Mouse (Mus musculus): ENCODE measurements around the gene Slc6a6. TPM values are rescaled to one million over a fixed set of nuclear protein-coding genes. Genes with fewer than 3 reads are reported as not detected.

Slc6a6 gene
- polyA plus RNA-seq, 1 experiment from 2014 or later = 49.5 TPM

DNA sequence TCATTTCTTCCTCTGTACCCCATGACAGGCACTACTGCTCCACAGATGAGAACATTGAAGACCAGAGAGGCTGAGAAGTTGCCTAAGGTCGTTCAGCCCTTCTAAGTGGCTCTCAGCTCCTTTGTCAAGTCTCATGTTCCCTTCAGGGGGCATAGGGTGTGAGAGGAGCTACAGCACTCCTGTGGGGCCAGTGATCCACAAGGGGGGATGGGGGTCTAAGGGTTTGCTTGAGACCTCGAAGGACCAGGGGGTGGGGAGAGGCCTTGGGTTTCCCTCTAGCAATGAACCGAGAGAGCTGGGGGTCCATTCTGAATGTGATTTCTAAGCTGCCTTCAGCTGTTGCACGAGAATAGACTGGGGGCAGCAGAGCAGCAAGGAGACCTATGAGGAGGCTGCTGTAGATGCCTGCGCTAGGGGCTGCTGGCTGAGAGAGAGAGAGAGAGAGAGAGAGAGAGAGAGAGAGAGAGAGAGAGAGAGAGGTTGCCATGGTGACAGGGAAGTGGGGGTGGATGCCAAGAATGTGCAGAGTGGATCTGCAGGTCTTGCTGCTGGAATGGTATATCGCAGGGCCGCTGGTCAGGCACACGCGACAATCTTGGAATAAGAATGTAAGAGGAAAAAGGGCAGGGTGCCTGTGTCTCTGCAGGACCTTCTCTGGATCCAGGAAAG lies 36.1 kb downstream of the Slc6a6 start:
- Histone ChIP-seq H3K27me3 (ENCODE audit: low read depth, poor library complexity, severe bottlenecking) (no peaks in the 10 kb centered on the region), H3K27ac (replicated peaks) (peak overlapping the region; percentile 85), H3K4me1 (peaks cover 50% of the 10 kb centered on the region), H3K36me3 (peaks cover 34% of the 10 kb centered on the region), H3K4me3 (peak overlapping the region; percentile 16), H3K9me3 (replicated peaks) (no peaks in the 10 kb centered on the region)
- WGBS = 14% methylated on average over 9 of the region's 9 CpGs
- DNase-seq (ENCODE audit: low spot score) = peak; percentile 73

GRCm38 (mm10) chr6:91720588-91721214 lies 36.8 kb downstream of the Slc6a6 start:
- Histone ChIP-seq H3K27me3 (ENCODE audit: low read depth, poor library complexity, severe bottlenecking) (no peaks in the 10 kb centered on the region), H3K27ac (replicated peaks) (peak overlapping the region; percentile 85), H3K4me3 (peak overlapping the region; percentile 36), H3K36me3 (peaks cover 35% of the 10 kb centered on the region), H3K4me1 (peaks cover 50% of the 10 kb centered on the region), H3K9me3 (replicated peaks) (no peaks in the 10 kb centered on the region)
- no peak for DNase-seq (ENCODE audit: low spot score)
- WGBS = 54% methylated on average over 4 of the region's 4 CpGs

DNA sequence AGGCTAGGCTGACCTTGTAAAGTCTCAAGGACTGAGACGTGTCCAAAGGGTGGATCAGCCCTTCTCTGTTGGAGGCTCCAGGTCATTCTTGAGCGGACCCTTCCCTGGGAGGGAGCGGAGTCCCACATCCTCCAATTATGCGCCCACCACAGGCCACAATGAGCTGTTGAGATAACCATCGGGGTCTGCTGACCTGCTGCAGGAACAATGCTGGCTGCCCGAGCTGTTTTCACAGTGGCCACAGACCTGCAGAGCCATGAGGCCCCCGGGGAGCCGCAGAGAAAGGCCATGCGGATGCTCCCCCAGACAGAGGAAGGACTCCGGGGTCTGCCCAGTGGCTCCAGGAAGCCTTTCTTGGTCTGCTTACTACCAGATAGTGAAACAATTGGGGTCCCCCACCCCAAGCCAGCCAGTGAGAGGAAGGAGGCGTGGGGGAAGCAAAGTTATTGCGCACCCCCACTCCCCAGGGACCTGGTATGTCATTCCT lies 37.4 kb downstream of the Slc6a6 start:
- H3K27ac ChIP-seq (replicated peaks) = peak overlapping the region; percentile 85
- H3K36me3 ChIP-seq = peaks cover 40% of the 10 kb centered on the region
- WGBS = 25% methylated on average over 12 of the region's 12 CpGs
- peaks cover 50% of the 10 kb centered on the region for H3K4me1 ChIP-seq
- H3K9me3 ChIP-seq (replicated peaks) = no peaks in the 10 kb centered on the region
- H3K4me3 ChIP-seq = peak overlapping the region; percentile 36
- H3K27me3 ChIP-seq (ENCODE audit: low read depth, poor library complexity, severe bottlenecking) = no peaks in the 10 kb centered on the region
- DNase-seq (ENCODE audit: low spot score) = peak; percentile 63

GRCm38 (mm10) chr6:91727361-91727760 lies 43.5 kb downstream of the Slc6a6 start:
- 86% methylated on average over 1 of the region's 1 CpGs for WGBS
- Histone ChIP-seq H3K36me3 (peaks cover 80% of the 10 kb centered on the region), H3K4me1 (peaks cover 38% of the 10 kb centered on the region), H3K27ac (replicated peaks) (no peak overlapping the region), H3K4me3 (no peak overlapping the region), H3K9me3 (replicated peaks) (no peaks in the 10 kb centered on the region), H3K27me3 (ENCODE audit: low read depth, poor library complexity, severe bottlenecking) (no peaks in the 10 kb centered on the region)
- DNase-seq (ENCODE audit: low spot score) = no peak

DNA sequence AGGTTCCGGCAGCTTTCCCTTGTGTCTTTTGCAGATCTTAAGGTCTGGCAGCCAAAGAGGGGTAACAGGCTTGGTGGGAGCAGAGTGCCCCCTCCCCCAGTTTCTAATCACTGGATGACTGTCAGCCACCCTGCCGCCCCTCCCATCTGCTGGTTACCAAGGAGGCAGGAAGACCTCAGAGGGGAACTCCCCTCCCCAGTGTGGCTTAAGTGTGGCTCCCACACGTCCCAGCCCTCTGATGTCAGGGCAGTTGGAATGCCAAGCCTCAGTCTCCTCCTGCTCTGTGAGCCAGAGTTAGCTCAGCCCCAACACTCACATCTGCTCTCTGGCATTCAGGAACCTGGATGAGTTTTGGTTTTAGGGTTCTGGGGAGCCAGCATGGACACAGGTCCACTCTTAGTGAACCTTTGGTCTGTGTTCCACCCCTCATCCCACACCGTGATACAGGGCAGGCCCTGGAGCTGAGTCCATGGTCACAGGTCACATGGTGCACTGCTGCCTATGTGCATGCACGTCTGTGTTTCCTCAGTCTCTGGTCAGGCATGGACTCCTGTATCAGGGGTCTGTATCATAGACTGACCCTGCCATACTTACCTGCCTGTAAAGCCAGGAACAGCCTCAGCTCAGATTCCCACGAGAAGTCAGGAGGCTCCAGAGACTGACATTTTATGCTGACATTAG lies 45.2 kb downstream of the Slc6a6 start:
- 39% methylated on average over 6 of the region's 6 CpGs for WGBS
- Histone ChIP-seq H3K36me3 (peaks cover 82% of the 10 kb centered on the region), H3K27me3 (ENCODE audit: low read depth, poor library complexity, severe bottlenecking) (no peaks in the 10 kb centered on the region), H3K4me1 (peaks cover 43% of the 10 kb centered on the region), H3K9me3 (replicated peaks) (no peaks in the 10 kb centered on the region), H3K27ac (replicated peaks) (peak overlapping the region; percentile 83), H3K4me3 (peak overlapping the region; percentile 21; the same call in 1 of the 2 replicates)
- DNase-seq (ENCODE audit: low spot score) = peak; percentile 38

- no peaks in the 10 kb centered on the region for H3K27me3 ChIP-seq (ENCODE audit: low read depth, poor library complexity, severe bottlenecking)
- H3K4me1 ChIP-seq = peaks cover 43% of the 10 kb centered on the region
- 15% methylated on average over 12 of the region's 12 CpGs for WGBS
- no peaks in the 10 kb centered on the region for H3K9me3 ChIP-seq (replicated peaks)
- peak overlapping the region; percentile 83 for H3K27ac ChIP-seq (replicated peaks)
- DNase-seq (ENCODE audit: low spot score) = peak; percentile 67
- H3K36me3 ChIP-seq = peaks cover 81% of the 10 kb centered on the region
- H3K4me3 ChIP-seq = peak overlapping the region; percentile 21; the same call in 1 of the 2 replicates
These were observed 45.8 kb downstream of the Slc6a6 start for GRCm38 (mm10) chr6:91729677-91730127.

GRCm38 (mm10) chr6:91732138-91732537 lies 48.3 kb downstream of the Slc6a6 start:
- DNase-seq (ENCODE audit: low spot score) = no peak
- 97% methylated on average over 11 of the region's 11 CpGs for WGBS
- Histone ChIP-seq H3K4me3 (no peak overlapping the region), H3K27ac (replicated peaks) (no peak overlapping the region), H3K4me1 (peaks cover 50% of the 10 kb centered on the region), H3K9me3 (replicated peaks) (no peaks in the 10 kb centered on the region), H3K27me3 (ENCODE audit: low read depth, poor library complexity, severe bottlenecking) (no peaks in the 10 kb centered on the region), H3K36me3 (peaks cover 81% of the 10 kb centered on the region)

GRCm38 (mm10) chr6:91736471-91736870 lies 52.6 kb downstream of the Slc6a6 start:
- DNase-seq (ENCODE audit: low spot score) = no peak

GRCm38 (mm10) chr6:91737451-91737850 lies 53.6 kb downstream of the Slc6a6 start:
- DNase-seq (ENCODE audit: low spot score) = no peak
- peak overlapping the region; percentile 59; the same call in 1 of the 2 replicates for H3K27ac ChIP-seq (replicated peaks)
- H3K36me3 ChIP-seq = peaks cover 96% of the 10 kb centered on the region
- no peaks in the 10 kb centered on the region for H3K27me3 ChIP-seq (ENCODE audit: low read depth, poor library complexity, severe bottlenecking)
- 84% methylated on average over 7 of the region's 7 CpGs for WGBS
- no peak overlapping the region for H3K4me3 ChIP-seq
- no peaks in the 10 kb centered on the region for H3K9me3 ChIP-seq (replicated peaks)
- H3K4me1 ChIP-seq = peaks cover 30% of the 10 kb centered on the region

More at GRCm38 (mm10) chr6:91736471-91736870, 52.6 kb downstream of the Slc6a6 start:
- Histone ChIP-seq H3K36me3 (peaks cover 97% of the 10 kb centered on the region), H3K4me1 (peaks cover 30% of the 10 kb centered on the region), H3K27ac (replicated peaks) (no peak overlapping the region), H3K9me3 (replicated peaks) (no peaks in the 10 kb centered on the region), H3K27me3 (ENCODE audit: low read depth, poor library complexity, severe bottlenecking) (no peaks in the 10 kb centered on the region), H3K4me3 (no peak overlapping the region)
- WGBS = 64% methylated on average over 5 of the region's 5 CpGs

GRCm38 (mm10) chr6:91738058-91738457 lies 54.2 kb downstream of the Slc6a6 start:
- Histone ChIP-seq H3K4me1 (peaks cover 30% of the 10 kb centered on the region), H3K4me3 (no peak overlapping the region), H3K36me3 (peaks cover 96% of the 10 kb centered on the region), H3K9me3 (replicated peaks) (no peaks in the 10 kb centered on the region), H3K27ac (replicated peaks) (peak overlapping the region; percentile 59; the same call in 1 of the 2 replicates), H3K27me3 (ENCODE audit: low read depth, poor library complexity, severe bottlenecking) (no peaks in the 10 kb centered on the region)
- 27% methylated on average over 5 of the region's 5 CpGs for WGBS
- DNase-seq (ENCODE audit: low spot score) = no peak

DNA sequence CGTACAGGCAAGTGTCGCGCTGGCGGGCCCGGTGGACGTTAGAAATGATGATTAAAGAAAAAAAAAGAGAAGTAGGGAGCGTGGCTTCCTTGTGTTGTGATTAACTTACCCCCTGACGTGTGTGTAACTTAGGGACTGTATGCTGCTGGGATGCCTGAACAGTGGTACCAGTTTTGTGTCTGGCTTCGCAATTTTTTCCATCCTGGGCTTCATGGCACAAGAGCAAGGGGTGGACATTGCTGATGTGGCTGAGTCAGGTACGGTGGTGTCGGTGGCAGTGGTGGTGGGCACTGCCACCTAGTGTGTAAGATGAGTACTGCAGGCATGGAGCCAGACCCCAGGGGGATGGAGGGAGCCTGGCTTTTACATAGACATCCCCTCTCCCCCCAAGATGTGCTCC lies 57.2 kb downstream of the Slc6a6 start:
- Histone ChIP-seq H3K27me3 (ENCODE audit: low read depth, poor library complexity, severe bottlenecking) (no peaks in the 10 kb centered on the region), H3K27ac (replicated peaks) (no peak overlapping the region), H3K36me3 (peaks cover 86% of the 10 kb centered on the region), H3K4me1 (peaks cover 29% of the 10 kb centered on the region), H3K4me3 (no peak overlapping the region), H3K9me3 (replicated peaks) (no peaks in the 10 kb centered on the region)
- WGBS = 75% methylated on average over 11 of the region's 11 CpGs
- DNase-seq (ENCODE audit: low spot score) = peak; percentile 70

DNA sequence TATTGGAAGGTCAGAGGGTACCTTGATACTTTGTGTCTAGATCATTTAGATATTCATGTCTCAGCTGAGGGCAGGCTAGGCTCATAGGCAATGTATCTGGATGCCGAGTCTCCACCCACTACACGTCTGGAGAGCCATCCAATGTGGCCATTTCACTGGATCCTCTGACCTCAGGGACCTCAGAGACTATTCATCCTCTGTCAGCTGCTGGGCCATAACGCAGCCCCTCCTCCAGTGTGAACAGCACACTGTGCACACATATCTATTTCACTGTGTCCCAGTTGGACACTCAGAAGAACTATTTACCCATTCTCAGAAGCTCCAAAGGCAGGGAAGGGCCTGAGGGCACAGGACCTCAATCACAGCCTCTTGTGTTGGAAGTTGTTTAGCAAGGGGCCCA lies 58.6 kb downstream of the Slc6a6 start:
- peaks cover 86% of the 10 kb centered on the region for H3K36me3 ChIP-seq
- no peak for DNase-seq (ENCODE audit: low spot score)
- H3K27me3 ChIP-seq (ENCODE audit: low read depth, poor library complexity, severe bottlenecking) = no peaks in the 10 kb centered on the region
- whole genome bisulfite sequencing = 82% methylated on average over 3 of the region's 3 CpGs
- no peaks in the 10 kb centered on the region for H3K9me3 ChIP-seq (replicated peaks)
- H3K27ac ChIP-seq (replicated peaks) = no peak overlapping the region
- H3K4me3 ChIP-seq = no peak overlapping the region
- peaks cover 19% of the 10 kb centered on the region for H3K4me1 ChIP-seq

All from midbrain, embryonic 10.5 days (tissue).